Mouse (Mus musculus): ENCODE results near the gene Lcp1.

DNA sequence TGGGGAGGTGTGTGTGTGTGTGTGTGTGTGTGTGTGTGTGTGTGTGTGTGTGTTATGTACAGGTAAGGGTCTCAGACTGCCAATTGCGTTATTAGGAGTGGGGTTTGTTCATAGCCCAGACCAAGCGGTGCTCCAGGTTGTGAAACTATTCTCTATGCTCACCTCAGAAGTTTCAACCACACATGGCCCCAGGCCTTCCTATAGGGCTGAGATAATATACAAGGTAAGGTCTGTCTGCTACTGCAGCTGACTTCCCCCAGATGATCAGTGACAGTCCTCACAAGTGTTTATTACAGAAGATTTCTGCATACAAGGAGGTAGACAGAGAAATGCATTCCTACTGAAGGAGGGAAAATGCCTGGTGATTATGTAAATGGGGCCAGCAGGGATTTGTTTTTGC lies 87.9 kb downstream of the Lcp1 start:
- TF ChIP-seq CTCF (IDR thresholded peaks at IDR 0.05; ENCODE audit: low read depth) (no peak), EP300 (IDR thresholded peaks at IDR 0.05; ENCODE audit: low read depth) (no peak)

Data from heart, postnatal 0 days (tissue).